9 mouse cellular contexts compared by ENCODE assay signal in genomic region chr17:23843141-23843811, GRCm38 (mm10). TPM values are rescaled to one million over a fixed set of nuclear protein-coding genes. Genes with fewer than 3 reads are reported as not detected.
DNase-seq lines count a peak whose midpoint lies in the region; ATAC-seq and TF ChIP-seq lines count a peak whose summit lies in the region.
"Had no signal": no experiment of that assay in that cellular context is flagged by ENCODE, and none has a peak within 500 bp of the region (broad histone marks: within the 10 kb centered on the region; RNA-seq: fewer than 3 reads in every experiment).

No protein-coding gene starts in this region.

- WGBS in forebrain, embryonic 15.5 days = 40% methylated on average over 23 of the region's 23 CpGs
- WGBS in liver, embryonic 14.5 days (ENCODE audit: insufficient replicate concordance) = 51% methylated on average over 23 of the region's 23 CpGs

- no peaks in the 10 kb centered on the region for H3K36me3 ChIP-seq in megakaryocyte, embryonic 14.5 days (replicated peaks; ENCODE audit: low read length)
- no peaks in the 10 kb centered on the region for H3K36me3 ChIP-seq in forebrain, embryonic 15.5 days
- no peaks in the 10 kb centered on the region for H3K36me3 ChIP-seq in liver, embryonic 14.5 days (replicated peaks; ENCODE audit: control insufficient read depth, insufficient read depth, low read depth)

- H3K27ac ChIP-seq in forebrain, embryonic 15.5 days (replicated peaks) = no peak overlapping the region
- H3K27ac ChIP-seq in liver, embryonic 14.5 days = no peak overlapping the region

- DNase-seq in liver, embryonic 14.5 days (ENCODE audit: low read depth in 3 of 3, low spot score in 3 of 3) = peak in 1 of 3 experiments; percentile 24
- peak; percentile 55 for DNase-seq in testis, postnatal 14 days (ENCODE audit: low spot score)
- DNase-seq in cerebellum, adult 11-12 months = no peak
- no peak for DNase-seq in thymus, postnatal 0 days (ENCODE audit: low spot score)

- no peak for TF ChIP-seq EP300 in liver, embryonic 14.5 days (IDR thresholded peaks at IDR 0.05; ENCODE audit: low read depth)

- H3K9me3 ChIP-seq in megakaryocyte, embryonic 14.5 days = 0 out of 2 replicates have a peak, but pooled peaks cover 2% of the 10 kb centered on the region
- no peaks in the 10 kb centered on the region for H3K9me3 ChIP-seq in forebrain, embryonic 15.5 days
- H3K9me3 ChIP-seq in liver, embryonic 14.5 days (ENCODE audit: control insufficient read depth, low read length) = no peaks in the 10 kb centered on the region

- peak overlapping the region; percentile 87 for H3K4me3 ChIP-seq in megakaryocyte, embryonic 14.5 days (replicated peaks)
- no peak overlapping the region for H3K4me3 ChIP-seq in forebrain, embryonic 15.5 days
- H3K4me3 ChIP-seq in liver, embryonic 14.5 days (ENCODE audit: insufficient read depth in 1 of 2, low read depth in 2 of 2, low read length in 2 of 2) = no peak overlapping the region

- peaks cover 7% of the 10 kb centered on the region for H3K27me3 ChIP-seq in megakaryocyte, embryonic 14.5 days (replicated peaks)
- no peaks in the 10 kb centered on the region for H3K27me3 ChIP-seq in forebrain, embryonic 15.5 days
- no peaks in the 10 kb centered on the region for H3K27me3 ChIP-seq in liver, embryonic 14.5 days (ENCODE audit: control insufficient read depth, insufficient read depth, low read length)

- H3K4me1 ChIP-seq in megakaryocyte, embryonic 14.5 days = peaks cover 10% of the 10 kb centered on the region
- H3K4me1 ChIP-seq in forebrain, embryonic 15.5 days = no peaks in the 10 kb centered on the region
- no peaks in the 10 kb centered on the region for H3K4me1 ChIP-seq in liver, embryonic 14.5 days (replicated peaks; ENCODE audit: control insufficient read depth in 2 of 2, insufficient read depth in 2 of 2, low read length in 1 of 2)

- peak overlapping the region; percentile 19; the same call in 1 of the 2 replicates for H3K4me2 ChIP-seq in forebrain, embryonic 15.5 days (replicated peaks)
- peak overlapping the region; percentile 48 for H3K4me2 ChIP-seq in liver, embryonic 14.5 days (ENCODE audit: low read depth)

- TF ChIP-seq CTCF in liver, embryonic 14.5 days (IDR thresholded peaks at IDR 0.05; ENCODE audit: low read depth) = peak; percentile 49

- no peak for ATAC-seq in megakaryocyte, adult 5-6 weeks (ENCODE audit: poor library complexity, severe bottlenecking)
- ATAC-seq in forebrain, embryonic 15.5 days (replicated peaks) = no peak
- no peak; the same call in 1 of the 2 replicates for ATAC-seq in liver, embryonic 14.5 days (ENCODE audit: insufficient read depth)

- no peak overlapping the region for H3K9ac ChIP-seq in forebrain, embryonic 15.5 days (replicated peaks)
- H3K9ac ChIP-seq in liver, embryonic 14.5 days (replicated peaks) = no peak overlapping the region

RNA-seq across cellular contexts. Expression of gene Prss32, which starts 0.4 kb away (rescaled TPM):
- not detected in 2 replicates for polyA plus RNA-seq in megakaryocyte, embryonic 14.5 days (2012; ENCODE audit: insufficient read depth, low replicate concordance)
- total RNA-seq in megakaryocyte, adult 5-6 weeks (2015) = not detected in 2 replicates
- not detected in 2 replicates for total RNA-seq in megakaryocyte, adult 5-6 weeks (2017)
- not detected in 2 replicates for polyA plus RNA-seq in forebrain, embryonic 15.5 days (2015; fragmentation: Nextera tagmentation; extraction: Ambion mirVana)
- polyA plus RNA-seq in liver, embryonic 14.5 days (2012; rRNA removed) = 0.06 TPM in 1 of 2 replicates, not detected in the other
- not detected in 2 replicates for polyA plus RNA-seq in liver, embryonic 14.5 days (2014; fragmentation: Nextera tagmentation; extraction: Ambion mirVana)
- 0.12 and 0.14 TPM in 2 replicates for polyA plus RNA-seq in thymus, postnatal 0 days (2015; fragmentation: Nextera tagmentation; extraction: Ambion mirVana)
- polyA plus RNA-seq: cortical plate, adult 2 months had no signal

RNA-seq across cellular contexts. Expression of gene Prss41, which starts 0.7 kb away (rescaled TPM):
- polyA plus RNA-seq in megakaryocyte, embryonic 14.5 days (2012; ENCODE audit: insufficient read depth, low replicate concordance) = 0.28 TPM in 1 of 2 replicates, not detected in the other
- not detected in 2 replicates for total RNA-seq in megakaryocyte, adult 5-6 weeks (2015)
- not detected in 2 replicates for total RNA-seq in megakaryocyte, adult 5-6 weeks (2017)
- polyA plus RNA-seq in forebrain, embryonic 15.5 days (2015; fragmentation: Nextera tagmentation; extraction: Ambion mirVana) = 0.52 and 1.0 TPM in 2 replicates
- polyA plus RNA-seq in liver, embryonic 14.5 days (2012; rRNA removed) = 0.09 and 0.18 TPM in 2 replicates
- polyA plus RNA-seq in liver, embryonic 14.5 days (2014; fragmentation: Nextera tagmentation; extraction: Ambion mirVana) = 0.06 TPM in 1 of 2 replicates, not detected in the other
- polyA plus RNA-seq in thymus, postnatal 0 days (2015; fragmentation: Nextera tagmentation; extraction: Ambion mirVana) = 0.28 and 0.42 TPM in 2 replicates

RNA-seq across cellular contexts. Expression of gene Prss33, which starts 7.4 kb away (rescaled TPM):
- not detected in 2 replicates for polyA plus RNA-seq in megakaryocyte, embryonic 14.5 days (2012; ENCODE audit: insufficient read depth, low replicate concordance)
- total RNA-seq in megakaryocyte, adult 5-6 weeks (2015) = not detected in 2 replicates
- not detected in 2 replicates for total RNA-seq in megakaryocyte, adult 5-6 weeks (2017)
- polyA plus RNA-seq in forebrain, embryonic 15.5 days (2015; fragmentation: Nextera tagmentation; extraction: Ambion mirVana) = not detected in 2 replicates
- polyA plus RNA-seq in liver, embryonic 14.5 days (2012; rRNA removed) = 0.04 TPM in 1 of 2 replicates, not detected in the other
- polyA plus RNA-seq in liver, embryonic 14.5 days (2014; fragmentation: Nextera tagmentation; extraction: Ambion mirVana) = not detected in 2 replicates
- polyA plus RNA-seq in thymus, postnatal 0 days (2015; fragmentation: Nextera tagmentation; extraction: Ambion mirVana) = 0.40 and 0.48 TPM in 2 replicates
- polyA plus RNA-seq: cortical plate, adult 2 months had no signal

RNA-seq across cellular contexts. Expression of gene Elob, which starts 14.3 kb away (rescaled TPM):
- 484 and 719 TPM in 2 replicates for polyA plus RNA-seq in megakaryocyte, embryonic 14.5 days (2012; ENCODE audit: insufficient read depth, low replicate concordance)
- total RNA-seq in megakaryocyte, adult 5-6 weeks (2015) = 283 and 294 TPM in 2 replicates
- total RNA-seq in megakaryocyte, adult 5-6 weeks (2017) = 113 and 140 TPM in 2 replicates
- polyA plus RNA-seq in forebrain, embryonic 15.5 days (2015; fragmentation: Nextera tagmentation; extraction: Ambion mirVana) = 1,149 and 1,206 TPM in 2 replicates
- polyA plus RNA-seq in liver, embryonic 14.5 days (2012; rRNA removed) = 277 and 284 TPM in 2 replicates
- polyA plus RNA-seq in liver, embryonic 14.5 days (2014; fragmentation: Nextera tagmentation; extraction: Ambion mirVana) = 519 and 544 TPM in 2 replicates
- 1,085 and 1,139 TPM in 2 replicates for polyA plus RNA-seq in thymus, postnatal 0 days (2015; fragmentation: Nextera tagmentation; extraction: Ambion mirVana)

RNA-seq across cellular contexts. Expression of gene Prss21, which starts 24.6 kb away (rescaled TPM):
- not detected in 2 replicates for polyA plus RNA-seq in megakaryocyte, embryonic 14.5 days (2012; ENCODE audit: insufficient read depth, low replicate concordance)
- not detected in 2 replicates for total RNA-seq in megakaryocyte, adult 5-6 weeks (2015)
- not detected in 2 replicates for total RNA-seq in megakaryocyte, adult 5-6 weeks (2017)
- polyA plus RNA-seq in forebrain, embryonic 15.5 days (2015; fragmentation: Nextera tagmentation; extraction: Ambion mirVana) = not detected in 2 replicates
- not detected in 2 replicates for polyA plus RNA-seq in liver, embryonic 14.5 days (2012; rRNA removed)
- polyA plus RNA-seq in liver, embryonic 14.5 days (2014; fragmentation: Nextera tagmentation; extraction: Ambion mirVana) = not detected in 2 replicates
- not detected in 2 replicates for polyA plus RNA-seq in thymus, postnatal 0 days (2015; fragmentation: Nextera tagmentation; extraction: Ambion mirVana)
- polyA plus RNA-seq: cortical plate, adult 2 months; spleen, adult 2 months had no signal
